Mouse (Mus musculus): ENCODE measurements around the gene Myg1. TPM values are rescaled to one million over a fixed set of nuclear protein-coding genes. Genes with fewer than 3 reads are reported as not detected.
"Not testable (repeated sequence)": the region's sequence is repeated elsewhere in the genome, so short reads cannot be mapped to it uniquely, and the experiment has no call there.

Gene Myg1
- polyA plus RNA-seq, 1 experiment from 2014 or later = 120 TPM

GRCm38 (mm10) chr15:102324654-102325473 is 6.6 kb upstream of the Myg1 start:
- DNase-seq (ENCODE audit: low spot score) = no peak
- peaks cover 13% of the 10 kb centered on the region for H3K4me1 ChIP-seq (replicated peaks)
- no peaks in the 10 kb centered on the region for H3K27me3 ChIP-seq (ENCODE audit: insufficient read depth, poor library complexity, severe bottlenecking)
- 78% methylated on average over 12 of the region's 12 CpGs for WGBS
- peaks cover 69% of the 10 kb centered on the region for H3K36me3 ChIP-seq
- no peaks in the 10 kb centered on the region for H3K9me3 ChIP-seq
- peak overlapping the region; percentile 34 for H3K4me3 ChIP-seq
- peak overlapping the region; percentile 45; the same call in 1 of the 2 replicates for H3K27ac ChIP-seq

GRCm38 (mm10) chr15:102326022-102326576 is 5.4 kb upstream of the Myg1 start, which contains the start of gene Pfdn5:
Pfdn5 (plus strand) TSS chr15:102326116.
- no peaks in the 10 kb centered on the region for H3K9me3 ChIP-seq
- peaks cover 14% of the 10 kb centered on the region for H3K4me1 ChIP-seq (replicated peaks)
- H3K27me3 ChIP-seq (ENCODE audit: insufficient read depth, poor library complexity, severe bottlenecking) = no peaks in the 10 kb centered on the region
- peak within 1 kb of the TSS; percentile 92 for H3K27ac ChIP-seq
- whole genome bisulfite sequencing = under 1% methylated on average over 40 of the region's 40 CpGs
- H3K36me3 ChIP-seq = peaks cover 68% of the 10 kb centered on the region
- peak within 1 kb of the TSS; percentile 85 for H3K4me3 ChIP-seq
- DNase-seq (ENCODE audit: low spot score) = peak; percentile 83

GRCm38 (mm10) chr15:102326892-102327291 is 4.6 kb upstream of the Myg1 start:
- Histone ChIP-seq H3K9me3 (no peaks in the 10 kb centered on the region), H3K36me3 (peaks cover 64% of the 10 kb centered on the region), H3K27me3 (ENCODE audit: insufficient read depth, poor library complexity, severe bottlenecking) (no peaks in the 10 kb centered on the region), H3K4me3 (peak overlapping the region; percentile 85), H3K27ac (peak overlapping the region; percentile 92), H3K4me1 (replicated peaks) (peaks cover 22% of the 10 kb centered on the region)
- DNase-seq (ENCODE audit: low spot score) = no peak
- WGBS = 75% methylated on average over 8 of the region's 8 CpGs

GRCm38 (mm10) chr15:102335254-102335653 is 3.7 kb downstream of the Myg1 start:
- H3K4me3 ChIP-seq = no peak overlapping the region
- 90% methylated on average over 8 of the region's 8 CpGs for WGBS
- no peaks in the 10 kb centered on the region for H3K9me3 ChIP-seq
- peaks cover 92% of the 10 kb centered on the region for H3K36me3 ChIP-seq
- no peaks in the 10 kb centered on the region for H3K27me3 ChIP-seq (ENCODE audit: insufficient read depth, poor library complexity, severe bottlenecking)
- no peak for DNase-seq (ENCODE audit: low spot score)
- H3K4me1 ChIP-seq (replicated peaks) = peaks cover 26% of the 10 kb centered on the region
- no peak overlapping the region for H3K27ac ChIP-seq

- DNase-seq (ENCODE audit: low spot score) = peak; percentile 37
- not testable (repeated sequence) for H3K27me3 ChIP-seq (ENCODE audit: insufficient read depth, poor library complexity, severe bottlenecking); H3K9me3 ChIP-seq; H3K4me3 ChIP-seq; H3K27ac ChIP-seq
- peaks cover 26% of the 10 kb centered on the region for H3K4me1 ChIP-seq (replicated peaks)
- 92% methylated on average over 5 of the region's 5 CpGs for WGBS
- H3K36me3 ChIP-seq = peaks cover 90% of the 10 kb centered on the region
Observed at GRCm38 (mm10) chr15:102335925-102336324, 4.4 kb downstream of the Myg1 start.

- H3K36me3 ChIP-seq = peaks cover 90% of the 10 kb centered on the region
- H3K4me1 ChIP-seq (replicated peaks) = peaks cover 16% of the 10 kb centered on the region
- H3K4me3 ChIP-seq = no peak overlapping the region
- no peak for DNase-seq (ENCODE audit: low spot score)
- no peaks in the 10 kb centered on the region for H3K27me3 ChIP-seq (ENCODE audit: insufficient read depth, poor library complexity, severe bottlenecking)
- 91% methylated on average over 4 of the region's 4 CpGs for WGBS
- H3K27ac ChIP-seq = no peak overlapping the region
- H3K9me3 ChIP-seq = no peaks in the 10 kb centered on the region
Observed at GRCm38 (mm10) chr15:102336946-102337345, 5.4 kb downstream of the Myg1 start.

GRCm38 (mm10) chr15:102339612-102340011 is 8.1 kb downstream of the Myg1 start:
- Histone ChIP-seq H3K27me3 (ENCODE audit: insufficient read depth, poor library complexity, severe bottlenecking) (no peaks in the 10 kb centered on the region), H3K27ac (no peak overlapping the region), H3K4me3 (no peak overlapping the region), H3K36me3 (peaks cover 90% of the 10 kb centered on the region), H3K9me3 (no peaks in the 10 kb centered on the region), H3K4me1 (replicated peaks) (no peaks in the 10 kb centered on the region)
- 84% methylated on average over 5 of the region's 5 CpGs for WGBS
- no peak for DNase-seq (ENCODE audit: low spot score)

GRCm38 (mm10) chr15:102341580-102341979 is 10.1 kb downstream of the Myg1 start:
- Histone ChIP-seq H3K9me3 (no peaks in the 10 kb centered on the region), H3K27ac (no peak overlapping the region), H3K4me3 (no peak overlapping the region), H3K4me1 (replicated peaks) (no peaks in the 10 kb centered on the region), H3K27me3 (ENCODE audit: insufficient read depth, poor library complexity, severe bottlenecking) (no peaks in the 10 kb centered on the region), H3K36me3 (peaks cover 91% of the 10 kb centered on the region)
- WGBS = 11% methylated on average over 1 of the region's 1 CpGs
- DNase-seq (ENCODE audit: low spot score) = peak; percentile 46

GRCm38 (mm10) chr15:102344490-102344889 is 13.0 kb downstream of the Myg1 start:
- H3K36me3 ChIP-seq = peaks cover 78% of the 10 kb centered on the region
- WGBS = 98% methylated on average over 3 of the region's 3 CpGs
- no peak overlapping the region for H3K4me3 ChIP-seq
- H3K9me3 ChIP-seq = no peaks in the 10 kb centered on the region
- H3K4me1 ChIP-seq (replicated peaks) = peaks cover 6% of the 10 kb centered on the region
- no peak overlapping the region for H3K27ac ChIP-seq
- DNase-seq (ENCODE audit: low spot score) = no peak
- H3K27me3 ChIP-seq (ENCODE audit: insufficient read depth, poor library complexity, severe bottlenecking) = no peaks in the 10 kb centered on the region

GRCm38 (mm10) chr15:102346444-102346843 is 14.9 kb downstream of the Myg1 start:
- 83% methylated on average over 4 of the region's 4 CpGs for whole genome bisulfite sequencing
- Histone ChIP-seq H3K4me1 (replicated peaks) (peaks cover 21% of the 10 kb centered on the region), H3K27me3 (ENCODE audit: insufficient read depth, poor library complexity, severe bottlenecking) (no peaks in the 10 kb centered on the region), H3K9me3 (no peaks in the 10 kb centered on the region), H3K36me3 (peaks cover 66% of the 10 kb centered on the region), H3K4me3 (no peak overlapping the region), H3K27ac (no peak overlapping the region)
- no peak for DNase-seq (ENCODE audit: low spot score)

- under 1% methylated on average over 56 of the region's 56 CpGs for WGBS
- Histone ChIP-seq H3K9me3 (no peaks in the 10 kb centered on the region), H3K36me3 (peaks cover 29% of the 10 kb centered on the region), H3K4me1 (replicated peaks) (peaks cover 30% of the 10 kb centered on the region), H3K27ac (peak within 1 kb of the TSS; percentile 91), H3K4me3 (peak within 1 kb of the TSS; percentile 89), H3K27me3 (ENCODE audit: insufficient read depth, poor library complexity, severe bottlenecking) (no peaks in the 10 kb centered on the region)
- DNase-seq (ENCODE audit: low spot score) = peak; percentile 96
Observed at GRCm38 (mm10) chr15:102350138-102350941, 18.8 kb downstream of the Myg1 start, which contains the start of gene Aaas. Aaas (minus strand) TSS chr15:102350771.

GRCm38 (mm10) chr15:102350942-102351291 is 19.4 kb downstream of the Myg1 start:
- no peak for DNase-seq (ENCODE audit: low spot score)
- H3K4me1 ChIP-seq (replicated peaks) = peaks cover 36% of the 10 kb centered on the region

More at GRCm38 (mm10) chr15:102350942-102351291, 19.4 kb downstream of the Myg1 start:
- H3K4me3 ChIP-seq = peak overlapping the region; percentile 89
- 12% methylated on average over 11 of the region's 11 CpGs for WGBS
- H3K27ac ChIP-seq = peak overlapping the region; percentile 91
- H3K27me3 ChIP-seq (ENCODE audit: insufficient read depth, poor library complexity, severe bottlenecking) = peaks cover under 1% of the 10 kb centered on the region; the same call in 1 of the 2 replicates
- peaks cover 23% of the 10 kb centered on the region for H3K36me3 ChIP-seq
- no peaks in the 10 kb centered on the region for H3K9me3 ChIP-seq
